Mouse (Mus musculus): ENCODE measurements around the gene Ttyh1.

DNA sequence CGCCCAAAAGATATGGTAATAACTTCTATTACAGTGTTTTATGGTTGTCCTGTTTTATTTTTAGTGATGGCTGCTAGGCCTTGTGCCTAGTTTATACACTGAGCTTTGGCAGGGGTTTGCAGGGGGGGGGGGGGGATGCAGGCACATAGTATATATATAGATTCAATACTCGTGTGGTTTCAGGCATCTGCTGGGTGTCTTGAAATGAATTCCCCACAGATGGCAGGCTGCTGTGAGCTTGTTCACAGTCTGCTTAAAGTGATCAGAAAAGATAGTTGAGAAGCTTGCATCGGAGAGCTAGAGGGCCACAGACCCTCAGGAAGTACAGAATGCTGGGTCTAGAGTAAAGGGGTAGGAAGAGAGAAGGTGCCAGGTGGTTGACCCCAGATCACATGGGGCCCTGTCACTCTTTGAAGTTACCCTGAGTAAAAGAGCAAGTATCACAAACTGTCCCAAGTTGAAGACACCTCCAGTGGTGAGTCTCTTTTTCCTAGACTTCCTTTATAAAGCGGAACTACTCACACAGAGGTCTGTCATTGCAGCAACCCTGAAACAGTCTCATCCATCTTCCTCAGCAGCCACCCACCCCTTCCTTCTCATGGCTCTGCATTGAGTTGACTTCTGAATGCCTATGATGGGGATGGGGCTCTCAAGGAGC, 31.8 kb upstream of the Ttyh1 start:
- TF ChIP-seq CTCF (IDR thresholded peaks at IDR 0.05; ENCODE audit: low read depth) (no peak), EP300 (IDR thresholded peaks at IDR 0.05; ENCODE audit: low read depth) (no peak)
